Mouse (Mus musculus) gastrocnemius, adult 2 months (tissue): ENCODE measurements around the gene Tmc6. TPM values are rescaled to one million over a fixed set of nuclear protein-coding genes. Genes with fewer than 3 reads are reported as not detected.
A peak's percentile ranks its signal among the peaks of the same experiment; 100 is the strongest.
"Not testable (repeated sequence)": the region's sequence is repeated elsewhere in the genome, so short reads cannot be mapped to it uniquely, and the experiment has no call there.

Experiments
- DNase-seq: peaks from one replicate; pipeline ENCODE4 v3.0.0; 2022
- H3K27ac ChIP-seq: fragments of 200-600 bp; 2 replicates; pipeline ENCODE4 v1.8.1; 2022; ENCODE audit warnings: mild to moderate bottlenecking
- H3K4me3 ChIP-seq: fragments of 200-600 bp; 2 replicates; pipeline ENCODE4 v1.8.1; 2022; ENCODE audit warnings: mild to moderate bottlenecking, moderate library complexity
- CTCF ChIP-seq: fragments of 200-600 bp; IDR thresholded peaks from 2 replicates; pipeline ENCODE4 v1.8.1; 2022; ENCODE audit warnings: antibody characterized with exemption, mild to moderate bottlenecking, moderate library complexity
- intact Hi-C: fragments of 180-260 bp; cut with DNase I; formaldehyde crosslinking; loops from one replicate; pipeline ENCODE4 v1.15.1; 2025
- total RNA-seq, 2 experiments: library from RNA; stranded (reverse); gene quantifications; 2 replicates each; pipeline ENCODE4 v1.2.3; 2021

Tmc6 gene
- total RNA-seq, 2 experiments from 2014 or later: 4.3 to 4.5 TPM

DNA sequence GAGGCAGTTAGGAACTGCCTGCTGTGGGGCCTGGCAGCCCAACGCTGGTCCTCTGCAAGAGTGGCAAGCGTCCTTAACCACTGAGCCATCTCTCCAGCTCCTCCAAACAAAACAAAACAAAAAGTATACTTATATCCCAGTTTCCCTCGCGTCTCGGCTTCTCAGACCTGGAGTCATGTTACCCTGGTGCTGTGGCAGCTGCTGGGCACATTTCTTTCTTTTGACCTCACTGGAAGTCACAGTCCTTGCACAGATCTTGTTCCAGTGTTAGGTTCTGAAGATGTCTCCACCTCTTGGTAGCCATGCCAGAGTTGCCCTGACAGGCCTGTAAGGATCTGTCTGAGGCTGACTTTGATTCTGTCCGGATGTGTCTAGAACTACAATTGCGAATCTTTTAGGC lies 19.7 kb upstream of the Tmc6 start:
- no peak for DNase-seq
- Histone ChIP-seq H3K27ac (peak overlapping the region; percentile 90), H3K4me3 (no peak overlapping the region)
- TF ChIP-seq CTCF: no peak
- intact Hi-C loops: no loop called here

DNA sequence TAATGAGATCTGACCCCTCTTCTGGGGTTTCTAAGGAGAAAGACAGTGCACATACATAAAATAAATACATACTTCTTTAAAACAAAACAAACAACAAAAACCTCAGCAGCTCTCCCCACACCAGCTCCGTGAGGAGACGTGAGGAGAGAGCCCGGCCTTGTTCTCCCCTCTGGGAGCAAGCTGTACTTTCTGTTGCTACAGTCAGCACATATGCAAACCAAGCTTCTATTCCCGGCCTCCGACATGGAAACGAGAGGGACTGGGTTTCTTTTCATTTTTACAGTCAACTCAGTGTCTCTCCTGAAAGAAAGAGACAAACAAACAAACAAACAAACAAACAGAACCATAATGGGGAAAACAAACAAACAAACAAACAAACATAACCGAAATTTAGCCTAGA lies 18.0 kb upstream of the Tmc6 start:
- no peak for DNase-seq
- H3K27ac ChIP-seq: peak overlapping the region; percentile 90
- intact Hi-C loops: no loop called here
- no peak overlapping the region for H3K4me3 ChIP-seq
- no peak for TF ChIP-seq CTCF

DNA sequence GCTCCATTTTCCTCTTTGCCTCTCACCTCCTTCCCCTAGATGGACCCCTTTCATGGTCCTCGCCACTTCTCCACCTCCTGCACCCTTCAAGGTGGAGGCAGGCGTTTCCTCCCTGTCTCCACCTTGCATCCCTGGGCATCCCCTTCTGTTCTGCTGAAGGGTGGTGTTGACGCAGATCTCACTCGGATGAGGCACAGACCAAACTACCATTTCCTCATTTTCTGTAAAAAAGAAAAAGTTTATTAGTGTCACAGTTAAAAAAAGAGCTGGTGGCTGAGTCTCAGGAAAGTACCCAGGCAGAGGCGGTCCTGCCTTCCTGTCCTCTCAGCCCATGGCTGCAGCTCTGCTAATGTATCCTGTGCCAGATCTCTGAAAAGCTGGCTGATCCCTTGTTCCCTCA lies 17.2 kb upstream of the Tmc6 start:
- no peak overlapping the region for H3K4me3 ChIP-seq
- intact Hi-C loops: no loop called here
- no peak for DNase-seq
- peak overlapping the region; percentile 90; the same call in 1 of the 2 replicates for H3K27ac ChIP-seq
- TF ChIP-seq CTCF: no peak

DNA sequence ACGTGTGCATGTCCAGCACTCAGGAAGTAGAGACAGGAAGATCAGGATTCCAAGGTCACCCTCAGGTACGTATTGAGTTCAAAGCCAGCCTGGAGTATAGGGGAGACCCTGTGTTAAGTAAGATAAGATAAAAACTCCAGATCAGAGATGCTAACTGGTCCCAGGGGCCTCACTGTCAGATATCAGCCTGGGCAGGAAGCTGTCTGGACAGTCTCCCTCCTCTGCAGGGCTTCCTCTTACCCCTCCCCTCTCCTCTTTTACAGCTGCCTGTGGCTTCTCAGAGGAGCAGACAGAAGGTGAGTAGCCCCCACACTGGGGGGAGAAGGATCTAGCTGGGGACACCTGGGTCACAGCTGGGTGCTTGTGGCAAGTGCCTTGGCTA lies 16.2 kb upstream of the Tmc6 start:
- no peak overlapping the region for H3K4me3 ChIP-seq
- DNase-seq: no peak
- intact Hi-C loops: no loop called here
- no peak overlapping the region for H3K27ac ChIP-seq
- TF ChIP-seq CTCF: no peak

DNA sequence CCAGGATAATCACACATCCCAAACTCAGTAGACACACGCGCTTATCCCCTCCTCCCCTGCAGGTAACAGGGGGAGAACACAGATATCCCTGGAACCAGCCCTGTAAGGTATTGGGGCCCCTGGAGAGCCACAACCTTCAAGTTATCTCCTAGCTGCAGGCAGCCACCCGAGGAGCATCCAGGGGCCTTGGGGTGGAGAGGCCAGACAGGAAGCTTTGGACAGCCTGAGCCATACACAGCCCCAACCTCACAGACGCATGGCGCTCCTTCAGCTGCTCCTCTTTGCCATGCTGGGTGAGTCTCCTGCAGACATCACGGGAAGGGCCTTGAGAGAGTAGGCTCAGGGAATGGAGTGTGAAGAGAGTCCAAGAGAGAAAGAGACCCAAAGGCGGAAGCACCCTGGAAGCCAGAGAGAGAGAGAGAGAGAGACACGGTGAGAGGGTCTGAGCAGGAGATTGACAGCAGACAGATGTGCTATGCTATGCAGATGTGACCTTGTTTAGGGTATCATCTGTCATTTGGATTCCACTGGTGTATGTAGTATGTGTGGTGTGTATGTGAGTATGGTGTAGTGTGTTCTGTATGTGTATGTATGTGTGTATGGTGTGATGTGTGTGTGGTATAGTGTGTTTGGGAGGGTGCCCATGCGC lies 15.6 kb upstream of the Tmc6 start, which contains the start of gene 6030468B19Rik:
TSS of gene 6030468B19Rik (plus strand) at position 150 of the 649 bp plus-strand sequence.
- intact Hi-C loops: no loop called here
- no peak for DNase-seq
- no peak within 1 kb of the TSS for H3K27ac ChIP-seq
- no peak within 1 kb of the TSS for H3K4me3 ChIP-seq
- no peak for TF ChIP-seq CTCF

DNA sequence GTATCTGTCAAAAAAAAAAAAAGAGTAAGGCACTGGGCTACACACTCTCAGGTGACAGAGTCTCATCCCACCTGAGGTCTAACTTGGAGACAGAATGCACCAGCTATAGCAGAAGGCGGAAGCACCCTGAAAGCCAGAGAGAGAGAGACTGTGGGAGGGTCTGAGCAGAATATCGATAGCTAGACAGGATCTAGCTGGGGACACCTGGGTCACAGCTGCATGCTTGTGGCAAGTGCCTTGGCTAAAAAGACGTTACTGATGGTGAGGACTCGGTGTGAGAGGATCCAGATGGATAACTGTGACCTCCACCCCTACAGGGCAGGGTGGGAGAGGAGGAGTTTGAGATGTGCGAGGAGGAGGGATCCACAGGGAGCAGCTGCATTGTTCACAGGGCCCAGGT lies 15.0 kb upstream of the Tmc6 start:
- intact Hi-C loops: no loop called here
- Histone ChIP-seq H3K4me3 (no peak overlapping the region), H3K27ac (no peak overlapping the region)
- no peak for DNase-seq
- no peak for TF ChIP-seq CTCF

DNA sequence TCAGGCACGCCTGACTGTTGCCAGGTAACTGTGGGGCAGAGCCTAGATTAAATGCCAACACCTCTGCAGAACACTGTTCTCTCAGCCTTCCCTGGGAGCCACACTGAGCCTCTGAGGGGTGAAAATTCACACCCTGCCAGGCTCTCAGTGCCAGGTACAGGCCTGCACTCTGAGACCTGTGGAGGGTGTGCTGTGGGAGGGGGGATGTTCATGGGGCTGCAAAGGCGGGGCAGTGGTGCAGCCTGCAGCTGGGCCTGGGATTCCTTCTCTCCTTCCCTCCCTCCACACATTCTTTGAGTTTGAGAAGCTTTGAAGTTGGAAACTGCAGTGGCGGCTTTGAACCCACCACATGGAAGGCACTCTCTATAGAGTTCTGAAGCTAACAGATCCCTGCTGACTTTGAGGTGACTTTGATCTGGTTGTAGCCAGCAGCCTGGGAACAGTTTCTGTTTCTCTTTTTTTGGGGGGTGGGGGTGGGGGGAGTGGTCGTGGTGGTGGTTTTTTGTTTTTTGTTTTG lies 12.1 kb upstream of the Tmc6 start:
- intact Hi-C loops: no loop called here
- no peak for TF ChIP-seq CTCF

DNA sequence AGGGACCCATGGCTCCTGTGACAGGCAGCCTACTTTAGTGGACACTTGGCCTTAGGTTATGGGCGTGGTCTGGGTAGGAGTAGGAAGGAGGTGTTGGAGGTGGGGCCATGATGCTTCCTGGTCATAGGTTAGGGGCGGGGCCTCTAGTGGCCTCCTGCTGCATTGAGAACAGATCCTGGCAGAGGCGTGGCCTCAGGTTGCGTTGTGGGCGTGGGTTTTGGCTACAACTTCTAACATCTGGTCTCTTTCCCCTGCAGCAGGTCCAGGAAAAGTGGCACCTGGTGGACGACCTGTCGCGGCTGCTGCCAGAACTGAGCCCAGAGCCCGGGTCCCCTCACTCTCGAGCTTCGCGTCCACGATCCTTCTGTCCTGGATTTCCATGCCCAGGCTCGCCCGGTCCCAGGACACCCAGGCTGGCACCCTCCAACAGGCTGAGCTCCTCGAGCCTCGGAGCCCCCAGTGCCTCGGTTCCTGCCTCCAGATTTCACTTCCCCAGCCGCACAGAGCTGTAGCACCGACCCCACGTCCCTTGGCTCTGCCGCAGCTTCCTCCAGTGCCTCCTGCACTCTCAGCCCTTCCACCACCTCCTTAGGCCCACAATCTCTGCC lies 10.4 kb upstream of the Tmc6 start:
- DNase-seq: peak; percentile 54
- intact Hi-C loops: no loop called here
- H3K27ac ChIP-seq: no peak overlapping the region
- TF ChIP-seq CTCF: no peak
- peak overlapping the region; percentile 43 for H3K4me3 ChIP-seq

More for the DNA sequence above, 12.1 kb upstream of the Tmc6 start:
- no peak overlapping the region for H3K27ac ChIP-seq
- DNase-seq: no peak
- no peak overlapping the region for H3K4me3 ChIP-seq

DNA sequence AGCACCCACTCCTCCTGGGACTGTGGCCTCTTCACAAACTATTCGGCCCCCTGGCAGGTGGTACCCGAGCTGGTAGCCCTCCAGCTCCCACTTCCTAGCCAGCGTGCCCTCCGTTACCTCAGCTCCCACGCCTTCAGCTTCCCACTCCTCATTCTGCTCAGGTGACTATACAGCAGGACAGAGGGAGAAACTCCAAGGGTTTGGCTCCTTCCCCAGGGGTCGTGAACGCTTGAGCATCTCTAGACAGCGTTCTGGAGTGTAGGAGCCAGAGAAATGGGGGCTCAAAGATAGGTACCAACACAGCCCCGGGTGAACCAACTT lies 9.4 kb upstream of the Tmc6 start:
- no peak overlapping the region for H3K27ac ChIP-seq
- DNase-seq: no peak
- TF ChIP-seq CTCF: no peak
- H3K4me3 ChIP-seq: no peak overlapping the region
- intact Hi-C loops: no loop called here

DNA sequence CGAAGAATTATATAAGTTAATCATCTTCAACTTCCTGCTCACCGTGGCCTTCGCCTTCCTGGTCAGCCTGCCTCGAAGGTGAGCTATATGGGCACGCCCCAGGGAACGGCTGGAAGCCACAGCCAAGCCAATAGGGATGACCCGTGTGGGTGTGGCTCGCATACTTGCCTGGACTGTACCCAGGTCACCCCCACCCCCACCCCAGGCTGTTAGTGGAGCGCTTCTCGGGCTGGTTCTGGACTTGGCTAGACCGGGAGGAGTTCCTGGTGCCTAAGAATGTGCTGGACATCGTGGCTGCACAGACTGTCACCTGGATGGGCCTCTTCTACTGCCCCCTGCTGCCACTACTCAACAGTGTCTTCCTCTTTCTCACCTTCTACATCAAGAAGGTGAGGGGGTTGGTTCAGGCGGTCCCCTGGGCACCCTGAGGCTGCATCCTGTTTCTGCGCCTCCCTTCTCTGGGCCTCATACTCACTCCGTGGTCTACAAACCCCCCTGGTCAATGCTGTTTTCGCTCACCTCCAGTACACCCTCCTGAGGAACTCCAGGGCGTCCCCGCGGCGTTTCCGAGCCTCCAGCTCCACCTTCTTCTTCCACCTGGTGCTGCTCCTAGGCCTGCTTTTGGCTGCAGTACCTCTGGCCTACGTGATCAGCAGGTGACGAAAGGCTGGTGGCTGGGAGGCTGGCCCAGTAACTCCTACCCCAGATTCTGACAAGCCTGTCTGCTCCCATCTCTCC lies 8.9 kb upstream of the Tmc6 start:
- DNase-seq: no peak
- peak; percentile 40 for TF ChIP-seq CTCF
- Histone ChIP-seq H3K27ac (no peak overlapping the region), H3K4me3 (peak overlapping the region; percentile 57)
- intact Hi-C loops: loop anchor here (1.0 kb wide), 1 partner anchor 33 kb away; no protein-coding TSS in a partner anchor

DNA sequence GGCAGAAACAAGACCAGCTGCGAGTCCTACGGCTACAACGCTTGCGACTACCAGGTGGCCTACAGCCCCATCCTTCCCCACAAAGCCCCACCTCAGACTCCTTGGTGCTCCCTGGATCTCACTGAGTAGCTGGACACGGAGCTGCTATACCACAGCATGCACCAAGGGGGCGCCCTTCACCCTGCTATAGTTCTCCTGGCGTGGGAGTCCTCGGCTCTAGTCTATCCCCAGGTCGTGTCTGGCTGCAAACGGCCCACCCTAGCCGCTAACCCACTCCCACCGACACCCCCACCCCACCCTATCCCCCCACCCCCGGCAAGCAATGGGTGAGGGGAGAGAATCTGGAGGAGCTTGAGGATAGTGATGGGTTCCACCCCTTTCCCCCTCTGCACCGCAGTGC lies 8.3 kb upstream of the Tmc6 start:
- TF ChIP-seq CTCF: peak; percentile 97
- intact Hi-C loops: loop anchor here (1.0 kb wide), 1 partner anchor 34 kb away; no protein-coding TSS in a partner anchor
- H3K4me3 ChIP-seq: peak overlapping the region; percentile 57
- H3K27ac ChIP-seq: no peak overlapping the region
- DNase-seq: peak; percentile 86

DNA sequence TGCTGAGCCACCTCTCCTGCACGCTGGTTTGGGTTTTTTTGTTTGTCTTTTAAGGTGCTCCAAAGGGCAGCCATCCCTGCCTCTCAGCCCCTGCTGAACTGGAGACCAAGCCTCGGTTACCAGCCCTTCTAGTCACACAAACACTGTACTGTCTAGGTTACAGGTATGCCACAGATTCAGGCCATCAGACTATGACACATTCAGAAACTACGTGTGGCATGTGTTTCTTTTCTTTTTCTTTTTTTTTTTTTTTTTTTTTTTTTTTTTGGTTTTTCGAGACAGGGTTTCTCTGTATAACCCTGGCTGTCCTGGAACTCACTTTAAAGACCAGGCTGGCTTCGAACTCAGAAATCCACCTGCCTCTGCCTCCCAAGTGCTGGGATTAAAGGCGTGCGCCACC lies 6.5 kb upstream of the Tmc6 start:
- not testable (repeated sequence) for H3K27ac ChIP-seq, H3K4me3 ChIP-seq, DNase-seq
- intact Hi-C loops: loop anchor here (5.0 kb wide), 2 partner anchors 46 to 401 kb away; no protein-coding TSS in a partner anchor

DNA sequence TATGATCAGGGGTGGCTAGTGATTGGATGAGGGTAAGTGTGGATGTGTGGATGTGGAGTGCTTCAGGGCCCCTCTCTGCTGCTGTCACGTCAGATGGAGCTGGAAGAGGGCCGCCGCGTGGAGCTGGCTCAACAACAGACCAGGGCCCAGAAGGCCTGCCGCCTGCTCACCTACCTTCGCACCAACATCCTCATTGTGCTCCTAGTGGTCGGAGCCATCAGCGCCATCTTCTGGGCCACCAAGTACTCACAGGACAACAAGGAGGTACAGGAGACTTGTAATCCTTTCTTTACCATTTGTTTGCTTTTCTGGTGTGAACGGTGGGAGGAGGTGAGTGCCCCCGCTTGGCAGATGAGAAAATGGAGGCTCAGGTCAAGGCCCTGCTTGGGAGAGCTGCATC lies 4.3 kb upstream of the Tmc6 start:
- peak; percentile 75 for DNase-seq
- intact Hi-C loops: loop anchor here (1.0 to 5.0 kb wide), 3 partner anchors 44 to 399 kb away; no protein-coding TSS in a partner anchor

More for the DNA sequence above, 4.3 kb upstream of the Tmc6 start:
- Histone ChIP-seq H3K27ac (no peak overlapping the region), H3K4me3 (no peak overlapping the region)
- peak; percentile 76 for TF ChIP-seq CTCF
